Mouse (Mus musculus): ENCODE measurements at regions not wholly inside any gene's neighbourhood (a gene's known extent, or its start where the extent isn't known, plus 50 kb on each side); places are given as distances from the start of the nearest gene placed in this dataset.

DNA sequence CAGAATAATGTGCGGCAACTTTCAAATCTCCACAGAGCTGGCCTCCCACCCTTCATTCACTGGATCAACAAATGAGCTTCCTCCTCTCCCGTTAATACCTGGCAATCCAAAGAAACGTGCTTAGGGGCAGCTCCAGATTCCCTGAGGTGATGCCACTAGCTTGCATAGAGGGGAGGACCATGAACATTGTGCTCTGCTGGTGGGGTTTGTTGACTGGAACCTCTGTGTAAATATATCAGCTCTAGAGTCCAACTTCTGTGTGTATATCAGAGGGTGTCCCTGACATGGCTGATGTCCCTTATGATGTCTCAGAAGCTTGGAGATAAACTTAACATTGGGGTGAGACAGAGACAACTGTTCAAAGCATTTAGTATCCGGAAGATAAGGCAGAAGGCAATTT lies 209.6 kb upstream of the Prep start:
- no peak overlapping the region for H3K4me3 ChIP-seq (ENCODE audit: insufficient read depth, low read depth, low read length)
- TF ChIP-seq CTCF (IDR thresholded peaks at IDR 0.05; ENCODE audit: insufficient read depth, low read depth, low read length) = no peak
- TF ChIP-seq POLR2A (IDR thresholded peaks at IDR 0.05; ENCODE audit: insufficient read depth, low read depth, low read length) = no peak
- H3K27ac ChIP-seq (ENCODE audit: insufficient read depth, low read depth, low read length) = no peak overlapping the region
- H3K4me1 ChIP-seq (ENCODE audit: control insufficient read depth, insufficient read depth, low read length) = no peaks in the 10 kb centered on the region
- 90% methylated on average over 4 of the region's 4 CpGs for WGBS

DNA sequence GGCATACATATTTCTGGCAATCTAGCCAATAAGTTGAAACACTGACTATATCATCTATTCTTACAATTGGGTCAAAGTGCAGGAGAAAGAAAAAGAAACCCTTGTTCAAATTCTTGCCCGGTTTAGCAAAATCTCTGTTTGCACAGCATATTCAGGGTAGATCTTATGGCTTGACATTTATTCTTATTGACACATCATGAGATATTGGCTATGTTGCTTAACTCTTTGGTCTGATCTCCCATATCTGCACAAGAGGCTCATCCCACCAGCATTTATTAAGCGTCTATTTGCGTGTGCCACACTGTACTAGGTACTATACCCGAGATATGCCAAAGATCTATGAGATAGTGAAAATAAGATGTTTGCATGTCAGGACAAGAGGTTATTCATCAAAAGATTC lies 212.9 kb upstream of the Prep start:
- no peak overlapping the region for H3K27ac ChIP-seq (ENCODE audit: insufficient read depth, low read depth, low read length)
- H3K4me1 ChIP-seq (ENCODE audit: control insufficient read depth, insufficient read depth, low read length) = no peaks in the 10 kb centered on the region
- whole genome bisulfite sequencing = 98% methylated on average over 4 of the region's 4 CpGs
- TF ChIP-seq CTCF (IDR thresholded peaks at IDR 0.05; ENCODE audit: insufficient read depth, low read depth, low read length) = no peak
- no peak for TF ChIP-seq POLR2A (IDR thresholded peaks at IDR 0.05; ENCODE audit: insufficient read depth, low read depth, low read length)
- no peak overlapping the region for H3K4me3 ChIP-seq (ENCODE audit: insufficient read depth, low read depth, low read length)

DNA sequence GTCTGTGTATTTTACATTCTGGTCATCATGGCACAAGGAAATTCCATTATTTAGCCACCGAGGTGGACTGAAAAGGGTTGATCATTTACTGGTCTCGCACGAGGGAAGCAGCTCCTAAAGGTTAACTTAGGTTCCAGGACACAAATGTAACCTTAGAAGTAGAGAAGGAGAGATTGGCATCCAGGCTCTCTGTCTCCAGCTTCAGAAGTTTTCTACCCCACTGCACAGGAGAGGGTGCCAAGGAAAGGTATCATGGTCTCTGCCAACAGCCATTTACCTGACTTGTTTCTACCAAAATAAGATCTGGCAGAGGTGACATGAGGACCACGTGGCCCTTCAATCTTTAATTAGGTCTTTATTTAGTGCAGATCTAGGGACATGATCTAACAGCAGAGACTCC lies 218.0 kb upstream of the Prep start:
- H3K27ac ChIP-seq (ENCODE audit: insufficient read depth, low read depth, low read length) = no peak overlapping the region
- no peaks in the 10 kb centered on the region for H3K4me1 ChIP-seq (ENCODE audit: control insufficient read depth, insufficient read depth, low read length)
- 87% methylated on average over 4 of the region's 4 CpGs for WGBS
- H3K4me3 ChIP-seq (ENCODE audit: insufficient read depth, low read depth, low read length) = no peak overlapping the region
- no peak for TF ChIP-seq CTCF (IDR thresholded peaks at IDR 0.05; ENCODE audit: insufficient read depth, low read depth, low read length)
- TF ChIP-seq POLR2A (IDR thresholded peaks at IDR 0.05; ENCODE audit: insufficient read depth, low read depth, low read length) = no peak

DNA sequence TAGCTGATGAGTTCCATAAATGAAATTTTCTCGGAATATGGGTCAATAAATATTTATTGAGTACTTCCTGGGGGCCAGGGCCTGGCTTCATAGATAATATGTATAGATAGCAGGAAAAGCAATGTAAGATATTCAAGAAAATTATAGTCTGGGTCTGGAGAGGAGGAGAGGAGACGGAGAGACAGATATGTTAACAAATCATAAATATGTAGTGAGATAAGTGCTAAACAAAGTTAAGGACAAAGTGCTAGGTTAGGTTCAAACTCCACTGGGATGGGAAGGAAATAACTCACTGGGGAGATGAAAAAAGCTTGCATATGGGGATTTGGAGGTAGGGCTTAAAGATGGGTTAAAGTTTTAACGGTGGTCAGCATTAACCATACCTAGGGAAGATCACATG lies 220.2 kb upstream of the Prep start:
- H3K4me3 ChIP-seq (ENCODE audit: insufficient read depth, low read depth, low read length) = no peak overlapping the region
- TF ChIP-seq CTCF (IDR thresholded peaks at IDR 0.05; ENCODE audit: insufficient read depth, low read depth, low read length) (no peak), POLR2A (IDR thresholded peaks at IDR 0.05; ENCODE audit: insufficient read depth, low read depth, low read length) (no peak)
- no peaks in the 10 kb centered on the region for H3K4me1 ChIP-seq (ENCODE audit: control insufficient read depth, insufficient read depth, low read length)
- no peak overlapping the region for H3K27ac ChIP-seq (ENCODE audit: insufficient read depth, low read depth, low read length)
- WGBS = 94% methylated on average over 3 of the region's 3 CpGs

DNA sequence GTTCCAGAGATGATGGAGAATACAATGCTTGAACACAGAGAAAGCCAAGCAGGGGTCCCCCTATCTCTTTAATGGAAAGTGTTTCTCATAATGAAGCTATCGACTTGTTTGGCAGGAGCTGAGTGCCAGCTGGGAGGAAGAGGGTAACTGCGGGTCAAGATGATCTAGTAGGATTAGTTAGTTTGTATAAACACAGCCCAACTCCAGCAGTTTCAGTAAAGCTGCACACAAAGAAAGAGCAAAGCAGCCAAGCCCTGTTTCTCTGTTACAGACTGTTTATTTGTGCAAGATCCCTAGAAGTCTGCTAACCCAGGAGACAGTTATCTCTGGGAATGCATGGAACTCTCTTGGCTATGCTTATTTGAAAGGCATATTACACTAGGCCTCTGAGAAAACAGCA lies 220.9 kb upstream of the Prep start:
- H3K27ac ChIP-seq (ENCODE audit: insufficient read depth, low read depth, low read length) = no peak overlapping the region
- H3K4me1 ChIP-seq (ENCODE audit: control insufficient read depth, insufficient read depth, low read length) = no peaks in the 10 kb centered on the region
- TF ChIP-seq CTCF (IDR thresholded peaks at IDR 0.05; ENCODE audit: insufficient read depth, low read depth, low read length) (no peak), POLR2A (IDR thresholded peaks at IDR 0.05; ENCODE audit: insufficient read depth, low read depth, low read length) (no peak)
- H3K4me3 ChIP-seq (ENCODE audit: insufficient read depth, low read depth, low read length) = no peak overlapping the region
- 26% methylated on average over 2 of the region's 2 CpGs for WGBS

DNA sequence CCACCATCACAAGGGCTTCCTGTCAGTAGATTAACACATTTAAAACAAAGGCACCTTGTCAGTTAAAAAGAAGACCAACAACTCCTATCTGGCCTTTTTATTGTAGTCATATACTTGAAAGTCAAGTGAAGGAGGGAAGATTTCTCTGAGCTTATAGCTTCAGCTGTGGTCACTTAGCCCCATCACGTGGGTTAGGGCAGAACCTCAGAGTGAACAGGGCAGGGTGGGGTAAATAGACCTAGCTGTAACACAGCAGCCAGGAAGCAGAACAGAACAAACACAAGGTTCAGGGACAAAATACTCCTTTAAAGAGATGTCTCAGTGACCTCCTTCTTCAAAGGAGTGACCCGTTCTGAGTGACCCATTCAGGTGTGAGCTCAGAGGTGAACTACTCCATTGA lies 226.6 kb upstream of the Prep start:
- H3K27ac ChIP-seq (ENCODE audit: insufficient read depth, low read depth, low read length) = no peak overlapping the region
- H3K4me1 ChIP-seq (ENCODE audit: control insufficient read depth, insufficient read depth, low read length) = no peaks in the 10 kb centered on the region
- TF ChIP-seq POLR2A (IDR thresholded peaks at IDR 0.05; ENCODE audit: insufficient read depth, low read depth, low read length) = no peak
- TF ChIP-seq CTCF (IDR thresholded peaks at IDR 0.05; ENCODE audit: insufficient read depth, low read depth, low read length) = no peak
- no peak overlapping the region for H3K4me3 ChIP-seq (ENCODE audit: insufficient read depth, low read depth, low read length)
- WGBS = 94% methylated on average over 2 of the region's 2 CpGs

DNA sequence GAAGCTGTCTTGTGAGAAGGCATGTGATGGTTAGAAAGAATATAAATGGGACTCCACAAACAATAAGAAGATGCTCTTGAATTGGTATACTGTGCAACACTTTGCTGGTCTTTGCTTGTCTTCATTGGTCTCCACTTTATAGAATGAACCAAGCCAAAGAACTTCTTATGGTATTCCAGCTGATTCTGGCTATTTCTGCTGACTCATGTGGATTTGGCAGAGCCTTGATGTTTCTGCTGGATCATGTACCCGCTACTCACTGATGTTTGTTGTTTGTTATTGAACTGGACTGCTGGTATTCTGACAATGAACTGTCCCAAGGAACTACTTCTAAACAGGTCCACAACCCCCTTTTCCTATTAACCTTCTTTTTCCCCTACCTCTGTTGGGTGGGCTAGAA lies 234.5 kb upstream of the Prep start:
- Histone ChIP-seq H3K4me1 (ENCODE audit: control insufficient read depth, insufficient read depth, low read length) (no peaks in the 10 kb centered on the region), H3K4me3 (ENCODE audit: insufficient read depth, low read depth, low read length) (no peak overlapping the region), H3K27ac (ENCODE audit: insufficient read depth, low read depth, low read length) (no peak overlapping the region)
- WGBS = 97% methylated on average over 1 of the region's 1 CpGs
- TF ChIP-seq CTCF (IDR thresholded peaks at IDR 0.05; ENCODE audit: insufficient read depth, low read depth, low read length) = no peak
- TF ChIP-seq POLR2A (IDR thresholded peaks at IDR 0.05; ENCODE audit: insufficient read depth, low read depth, low read length) = no peak

DNA sequence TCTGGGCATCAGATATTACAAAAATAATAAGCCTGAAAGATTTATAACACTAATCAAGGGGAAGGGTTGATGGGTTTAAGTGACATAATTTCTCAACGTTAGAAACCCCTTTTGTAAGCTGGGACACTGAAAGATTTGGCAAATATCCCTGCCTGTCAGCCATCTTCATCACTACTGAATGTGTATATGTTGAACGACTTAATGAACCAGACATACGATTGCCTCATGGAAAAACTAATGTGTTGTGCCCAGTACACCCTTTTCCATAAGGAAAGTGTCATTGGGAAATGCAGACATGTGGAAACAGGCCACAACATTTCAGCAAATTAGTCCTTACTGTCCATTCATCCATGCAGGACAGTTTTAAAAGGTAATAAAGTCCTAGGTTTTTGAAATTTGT lies 240.7 kb upstream of the Prep start:
- TF ChIP-seq CTCF (IDR thresholded peaks at IDR 0.05; ENCODE audit: insufficient read depth, low read depth, low read length) (no peak), POLR2A (IDR thresholded peaks at IDR 0.05; ENCODE audit: insufficient read depth, low read depth, low read length) (no peak)
- Histone ChIP-seq H3K4me3 (ENCODE audit: insufficient read depth, low read depth, low read length) (no peak overlapping the region), H3K4me1 (ENCODE audit: control insufficient read depth, insufficient read depth, low read length) (0 out of 2 replicates have a peak, but pooled peaks cover 2% of the 10 kb centered on the region), H3K27ac (ENCODE audit: insufficient read depth, low read depth, low read length) (no peak overlapping the region)
- 72% methylated on average over 3 of the region's 3 CpGs for WGBS

DNA sequence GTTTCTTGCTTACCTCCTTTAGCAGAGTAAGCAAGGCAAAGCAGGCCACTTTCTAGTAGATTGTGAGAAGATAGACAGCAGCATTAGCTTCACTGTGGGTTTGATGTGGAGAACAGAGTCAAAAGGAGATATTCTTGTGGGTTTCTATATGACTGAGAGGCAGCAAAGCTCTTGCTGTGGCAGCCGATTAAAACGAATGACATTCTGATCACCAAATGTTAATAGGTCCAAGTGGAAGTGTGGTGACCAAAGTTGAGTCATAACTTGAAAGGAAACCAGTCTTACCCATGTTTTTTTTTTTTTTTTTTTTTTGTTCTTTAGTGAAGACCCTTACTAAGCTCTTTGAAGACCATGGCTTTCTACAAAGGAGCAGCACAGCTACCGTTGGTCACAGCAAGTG lies 245.3 kb upstream of the Prep start:
- Histone ChIP-seq H3K27ac (ENCODE audit: insufficient read depth, low read depth, low read length) (no peak overlapping the region), H3K4me1 (ENCODE audit: control insufficient read depth, insufficient read depth, low read length) (0 out of 2 replicates have a peak, but pooled peaks cover 2% of the 10 kb centered on the region), H3K4me3 (ENCODE audit: insufficient read depth, low read depth, low read length) (no peak overlapping the region)
- TF ChIP-seq CTCF (IDR thresholded peaks at IDR 0.05; ENCODE audit: insufficient read depth, low read depth, low read length) = no peak
- 88% methylated on average over 3 of the region's 3 CpGs for WGBS

DNA sequence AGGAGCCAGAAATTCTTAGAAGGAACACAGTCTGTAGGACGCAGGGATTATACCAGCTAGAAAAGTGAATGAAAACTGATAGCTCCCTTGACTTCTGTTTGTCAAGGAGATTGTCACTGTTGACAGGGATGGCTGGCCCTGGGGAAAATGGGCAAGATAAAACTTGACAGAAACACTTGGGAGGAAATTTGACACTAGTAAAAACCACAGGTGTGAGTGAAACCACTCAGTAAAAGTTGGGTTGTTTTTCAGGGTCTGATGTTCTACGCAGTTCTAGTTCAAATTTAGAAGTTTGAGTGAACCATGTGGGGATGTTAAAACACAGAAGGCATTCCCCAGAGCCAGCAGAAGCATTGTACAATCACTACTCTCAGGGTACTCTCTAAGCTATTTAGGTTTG lies 246.6 kb upstream of the Prep start:
- H3K4me3 ChIP-seq (ENCODE audit: insufficient read depth, low read depth, low read length) = no peak overlapping the region
- TF ChIP-seq POLR2A (IDR thresholded peaks at IDR 0.05; ENCODE audit: insufficient read depth, low read depth, low read length) = no peak
- TF ChIP-seq CTCF (IDR thresholded peaks at IDR 0.05; ENCODE audit: insufficient read depth, low read depth, low read length) = no peak
- WGBS = 90% methylated on average over 2 of the region's 2 CpGs
- H3K27ac ChIP-seq (ENCODE audit: insufficient read depth, low read depth, low read length) = no peak overlapping the region
- H3K4me1 ChIP-seq (ENCODE audit: control insufficient read depth, insufficient read depth, low read length) = 0 out of 2 replicates have a peak, but pooled peaks cover under 1% of the 10 kb centered on the region
